Mouse (Mus musculus) megakaryocyte, embryonic 14.5 days (primary cell): ENCODE measurements at regions not wholly inside any gene's neighbourhood (a gene's known extent, or its start where the extent isn't known, plus 50 kb on each side); places are given as distances from the start of the nearest gene placed in this dataset.

Experiments used
- H3K27me3 ChIP-seq: replicated peaks from 2 replicates; pipeline ENCODE3; 2012; ENCODE audit warnings: inconsistent platforms
- H3K36me3 ChIP-seq: replicated peaks from 2 replicates; pipeline ENCODE3; 2012; ENCODE audit warnings: low read length, inconsistent platforms, mixed read lengths
- H3K4me1 ChIP-seq: 2 replicates; pipeline ENCODE4 v1.6.1; 2012; ENCODE audit warnings: inconsistent platforms
- H3K4me3 ChIP-seq: replicated peaks from 2 replicates; pipeline ENCODE3; 2012; ENCODE audit warnings: moderate library complexity, mild to moderate bottlenecking, inconsistent platforms
- H3K9me3 ChIP-seq: 2 replicates; pipeline ENCODE4 v1.6.1; 2012; ENCODE audit warnings: inconsistent platforms
- FLI1 ChIP-seq: IDR thresholded peaks from 2 replicates; pipeline ENCODE4 v1.6.1; 2012; ENCODE audit warnings: low read length, inconsistent platforms, mixed read lengths
- GATA1 ChIP-seq: IDR thresholded peaks from 3 replicates; pipeline ENCODE4 v1.6.1; 2012; ENCODE audit warnings: mixed read lengths, low read length, inconsistent platforms, borderline replicate concordance

GRCm38 (mm10) chr10:56822158-56822557, 445.0 kb downstream of the Gja1 start:
- Histone ChIP-seq H3K27me3 (no peaks in the 10 kb centered on the region), H3K36me3 (no peaks in the 10 kb centered on the region), H3K4me1 (no peaks in the 10 kb centered on the region), H3K4me3 (no peak overlapping the region), H3K9me3 (no peaks in the 10 kb centered on the region)
- TF ChIP-seq GATA1 (no peak), FLI1 (no peak)

GRCm38 (mm10) chr10:56831331-56831730, 454.2 kb downstream of the Gja1 start:
- H3K36me3 ChIP-seq: no peaks in the 10 kb centered on the region
- no peaks in the 10 kb centered on the region for H3K27me3 ChIP-seq
- H3K4me3 ChIP-seq: no peak overlapping the region
- H3K4me1 ChIP-seq: no peaks in the 10 kb centered on the region
- peaks cover 5% of the 10 kb centered on the region for H3K9me3 ChIP-seq
- TF ChIP-seq FLI1: no peak
- TF ChIP-seq GATA1: no peak

- Histone ChIP-seq H3K4me3 (no peak overlapping the region), H3K4me1 (no peaks in the 10 kb centered on the region), H3K9me3 (peaks cover 5% of the 10 kb centered on the region), H3K27me3 (no peaks in the 10 kb centered on the region), H3K36me3 (no peaks in the 10 kb centered on the region)
- TF ChIP-seq GATA1 (no peak), FLI1 (no peak)
Measured at GRCm38 (mm10) chr10:56831966-56832365, 454.8 kb downstream of the Gja1 start.

- H3K9me3 ChIP-seq: peaks cover 5% of the 10 kb centered on the region
- no peaks in the 10 kb centered on the region for H3K4me1 ChIP-seq
- no peak overlapping the region for H3K4me3 ChIP-seq
- no peaks in the 10 kb centered on the region for H3K36me3 ChIP-seq
- no peaks in the 10 kb centered on the region for H3K27me3 ChIP-seq
- TF ChIP-seq GATA1 (no peak), FLI1 (no peak)
Measured at GRCm38 (mm10) chr10:56836130-56836529, 459.0 kb downstream of the Gja1 start.

- H3K4me1 ChIP-seq: no peaks in the 10 kb centered on the region
- H3K9me3 ChIP-seq: peaks cover 5% of the 10 kb centered on the region
- H3K36me3 ChIP-seq: no peaks in the 10 kb centered on the region
- H3K4me3 ChIP-seq: no peak overlapping the region
- H3K27me3 ChIP-seq: no peaks in the 10 kb centered on the region
- no peak for TF ChIP-seq GATA1
- no peak for TF ChIP-seq FLI1
Measured at GRCm38 (mm10) chr10:56839006-56839495, 461.9 kb downstream of the Gja1 start.

GRCm38 (mm10) chr10:56839545-56839944, 462.4 kb downstream of the Gja1 start:
- Histone ChIP-seq H3K4me3 (no peak overlapping the region), H3K9me3 (peaks cover 5% of the 10 kb centered on the region), H3K27me3 (no peaks in the 10 kb centered on the region), H3K36me3 (no peaks in the 10 kb centered on the region), H3K4me1 (no peaks in the 10 kb centered on the region)
- TF ChIP-seq GATA1 (no peak), FLI1 (no peak)

GRCm38 (mm10) chr10:56840732-56841131, 463.6 kb downstream of the Gja1 start:
- TF ChIP-seq FLI1 (no peak), GATA1 (no peak)
- no peaks in the 10 kb centered on the region for H3K27me3 ChIP-seq
- H3K9me3 ChIP-seq: peaks cover under 1% of the 10 kb centered on the region
- H3K4me3 ChIP-seq: no peak overlapping the region
- no peaks in the 10 kb centered on the region for H3K36me3 ChIP-seq
- no peaks in the 10 kb centered on the region for H3K4me1 ChIP-seq

- Histone ChIP-seq H3K27me3 (no peaks in the 10 kb centered on the region), H3K4me3 (no peak overlapping the region), H3K4me1 (no peaks in the 10 kb centered on the region), H3K9me3 (no peaks in the 10 kb centered on the region; the same call in 1 of the 2 replicates), H3K36me3 (no peaks in the 10 kb centered on the region)
- TF ChIP-seq FLI1: no peak
- TF ChIP-seq GATA1: no peak
Measured at GRCm38 (mm10) chr10:56841486-56841885, 464.4 kb downstream of the Gja1 start.

GRCm38 (mm10) chr10:56841973-56842372, 464.8 kb downstream of the Gja1 start:
- Histone ChIP-seq H3K9me3 (no peaks in the 10 kb centered on the region; the same call in 1 of the 2 replicates), H3K36me3 (no peaks in the 10 kb centered on the region), H3K4me3 (no peak overlapping the region), H3K4me1 (no peaks in the 10 kb centered on the region), H3K27me3 (no peaks in the 10 kb centered on the region)
- no peak for TF ChIP-seq GATA1
- TF ChIP-seq FLI1: no peak

- Histone ChIP-seq H3K27me3 (no peaks in the 10 kb centered on the region), H3K9me3 (no peaks in the 10 kb centered on the region), H3K4me1 (peaks cover 28% of the 10 kb centered on the region), H3K4me3 (peak overlapping the region; percentile 57), H3K36me3 (no peaks in the 10 kb centered on the region)
- TF ChIP-seq GATA1 (no peak), FLI1 (no peak)
Measured at GRCm38 (mm10) chr10:56852484-56852883, 475.4 kb downstream of the Gja1 start.

- TF ChIP-seq FLI1 (no peak), GATA1 (no peak)
- Histone ChIP-seq H3K36me3 (no peaks in the 10 kb centered on the region), H3K27me3 (no peaks in the 10 kb centered on the region), H3K4me1 (peaks cover 14% of the 10 kb centered on the region), H3K9me3 (no peaks in the 10 kb centered on the region), H3K4me3 (no peak overlapping the region)
Measured at GRCm38 (mm10) chr10:56856186-56856585, 479.1 kb downstream of the Gja1 start.
